Mouse (Mus musculus): Measurements from ENCODE around the gene Ctu2.
A peak's percentile ranks its signal among the peaks of the same experiment; 100 is the strongest.

Gene Ctu2

DNA sequence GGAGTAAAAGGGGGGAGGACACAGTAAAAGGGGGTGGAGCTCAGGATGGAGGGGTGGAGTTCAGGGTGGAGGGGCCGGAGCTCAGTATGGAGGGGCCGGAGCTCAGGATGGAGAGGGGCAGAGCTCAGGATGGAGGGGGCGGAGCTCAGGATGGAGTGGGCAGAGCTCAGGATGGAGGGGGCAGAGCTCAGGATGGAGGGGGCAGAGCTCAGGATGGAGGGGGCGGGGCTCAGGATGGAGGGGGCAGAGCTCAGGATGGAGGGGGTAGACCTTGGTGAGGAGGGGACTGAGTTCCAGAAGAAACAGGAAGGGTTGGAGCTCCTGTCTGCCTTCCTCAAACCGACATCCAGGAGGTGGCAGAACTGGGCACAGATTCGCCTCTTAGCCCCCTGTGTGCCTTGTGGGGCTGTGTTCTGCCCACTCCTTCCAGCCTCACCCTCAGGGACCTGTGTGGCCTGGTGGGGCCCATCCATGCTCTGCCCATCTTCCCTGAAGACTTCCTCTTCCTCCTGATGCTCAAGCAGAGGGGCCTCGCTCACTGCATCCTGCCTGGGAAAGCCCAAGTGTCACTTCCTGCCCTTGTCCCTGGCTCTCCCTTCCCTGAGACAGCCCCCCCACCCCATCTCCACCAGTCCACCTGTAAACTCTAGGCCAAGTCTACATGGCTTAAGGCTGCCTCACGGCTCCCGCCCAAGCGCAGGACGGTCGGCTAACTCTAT is 21.2 kb downstream of the Ctu2 start:
- peak; percentile 64 for DNase-seq

DNA sequence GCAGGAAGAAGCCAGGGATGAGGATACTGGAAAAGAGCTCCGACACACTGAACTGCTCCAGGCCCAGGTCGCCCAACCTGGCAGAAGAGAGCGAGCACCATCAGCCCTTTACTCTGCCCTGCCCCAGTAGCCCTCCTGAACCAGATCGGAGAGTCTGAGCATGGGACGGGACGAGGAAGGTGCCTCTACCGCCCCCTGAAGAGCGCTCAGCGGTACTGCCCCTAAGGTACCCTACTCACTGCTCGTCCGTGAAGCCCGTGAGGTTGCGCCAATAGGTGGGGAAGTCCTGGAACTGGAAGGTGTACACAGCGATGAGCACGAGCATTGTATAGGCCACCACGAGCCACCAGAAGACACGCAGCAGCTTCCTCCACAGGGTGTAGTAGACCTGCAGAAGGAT is 22.0 kb downstream of the Ctu2 start:
- DNase-seq: no peak

DNA sequence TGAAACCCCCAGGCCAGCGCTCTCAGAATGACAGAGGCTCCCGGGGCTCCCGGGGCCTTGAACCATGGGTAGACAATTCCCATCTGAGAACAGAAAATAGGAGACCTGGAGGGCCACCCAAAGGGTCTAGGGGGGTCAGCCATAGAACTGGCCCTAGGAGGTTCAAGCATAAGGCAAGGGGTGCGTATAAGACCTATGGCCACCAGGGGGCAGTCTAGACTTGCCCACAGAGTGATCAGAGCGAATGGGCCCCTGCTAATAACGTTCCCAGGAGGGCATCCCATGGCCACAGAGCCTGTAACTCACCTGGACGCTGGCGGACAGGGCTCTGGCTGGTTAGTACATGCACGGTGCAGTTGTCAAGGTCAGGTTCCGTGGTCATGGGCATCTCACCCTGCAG is 24.9 kb downstream of the Ctu2 start:
- DNase-seq: peak; percentile 86

DNA sequence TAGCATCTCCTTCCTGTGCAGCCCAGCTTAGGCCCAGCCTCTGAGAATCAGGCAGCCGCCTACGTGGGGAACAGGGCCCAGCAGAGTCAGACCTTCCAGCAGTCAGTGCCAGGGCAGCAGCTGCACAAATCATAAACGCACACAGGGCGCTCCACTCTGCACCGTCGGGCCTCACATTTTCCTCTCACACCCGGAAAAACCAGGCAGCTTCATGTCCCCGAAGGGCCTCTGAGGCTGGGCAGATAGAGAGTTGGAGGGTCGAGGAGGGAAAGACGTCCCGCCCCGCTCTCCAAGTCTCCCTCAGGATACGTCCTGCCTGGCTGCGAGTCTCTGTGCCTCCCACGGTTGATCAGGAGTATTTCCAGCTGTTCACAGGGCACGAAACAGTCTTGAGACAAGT is 35.6 kb downstream of the Ctu2 start:
- peak; percentile 75 for DNase-seq

DNA sequence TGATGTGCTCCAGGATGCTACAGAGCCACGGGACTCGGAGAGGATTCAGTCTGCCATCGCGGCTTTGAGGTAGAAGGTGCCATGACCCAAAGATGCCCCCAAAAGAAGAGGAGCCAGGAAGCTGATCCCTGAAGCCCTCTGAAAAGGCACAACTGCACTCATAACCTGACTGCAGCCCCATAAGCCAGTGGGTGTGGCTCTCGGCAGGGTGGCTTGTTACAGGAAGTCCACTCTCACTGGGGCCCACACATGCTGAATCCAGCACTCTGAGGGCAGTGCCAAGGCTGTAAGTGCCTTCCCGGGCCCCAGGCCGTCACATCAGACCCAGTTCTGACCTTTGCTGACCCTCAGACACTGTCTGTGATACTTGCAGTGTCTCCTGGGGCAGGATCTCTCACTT is 36.4 kb downstream of the Ctu2 start:
- DNase-seq: peak; percentile 24

DNA sequence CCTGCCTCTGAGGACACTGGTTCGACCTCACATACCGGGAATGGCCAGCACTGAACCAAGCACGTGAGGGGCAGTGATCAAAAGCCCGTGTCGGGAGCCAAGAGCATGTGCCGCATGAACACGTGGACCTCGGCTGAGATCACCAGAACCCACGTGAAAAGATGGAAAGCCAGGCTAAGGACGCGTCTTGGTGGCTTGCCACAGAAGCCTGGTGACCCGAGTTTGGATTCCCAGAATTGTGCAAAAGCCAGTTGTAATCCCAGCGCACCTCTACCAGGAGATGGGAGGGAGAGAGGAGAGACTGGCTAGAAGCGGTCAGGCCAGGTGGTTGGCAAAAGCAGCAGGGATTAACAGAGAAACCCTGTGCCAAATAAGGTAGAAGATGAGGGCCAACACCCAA is 39.8 kb downstream of the Ctu2 start:
- DNase-seq: no peak

DNA sequence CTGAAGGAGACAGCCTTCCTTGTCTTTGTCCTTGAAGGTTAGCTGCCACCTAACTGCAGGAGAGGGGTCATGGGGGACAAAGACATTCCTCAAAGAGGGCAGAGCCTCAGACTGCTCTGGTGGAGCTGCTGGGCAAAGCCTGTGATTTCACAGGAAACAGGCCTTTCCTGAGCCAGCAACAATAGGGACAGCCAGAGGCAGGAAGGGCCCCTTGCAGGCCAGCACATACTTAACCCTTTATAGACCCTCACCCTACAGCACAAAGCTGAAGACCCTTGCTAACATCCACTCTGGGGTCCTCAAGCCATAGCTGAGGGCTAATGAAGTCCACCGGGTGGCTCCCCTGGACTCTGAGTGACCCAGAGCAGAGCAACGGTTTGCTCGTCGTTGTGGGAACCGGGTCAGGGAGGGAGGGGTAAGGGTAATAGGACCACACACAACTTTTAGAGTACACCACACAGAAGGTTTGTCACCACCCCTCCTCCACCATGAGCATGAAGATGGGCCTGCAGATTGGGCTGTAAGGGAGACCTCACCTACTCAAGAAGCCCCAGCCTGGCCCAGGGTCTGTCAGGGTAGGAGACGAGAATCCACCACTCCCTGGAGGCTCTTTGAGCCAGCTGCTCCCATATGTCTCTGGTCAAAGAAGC is 41.7 kb downstream of the Ctu2 start:
- peak; percentile 80 for DNase-seq

DNA sequence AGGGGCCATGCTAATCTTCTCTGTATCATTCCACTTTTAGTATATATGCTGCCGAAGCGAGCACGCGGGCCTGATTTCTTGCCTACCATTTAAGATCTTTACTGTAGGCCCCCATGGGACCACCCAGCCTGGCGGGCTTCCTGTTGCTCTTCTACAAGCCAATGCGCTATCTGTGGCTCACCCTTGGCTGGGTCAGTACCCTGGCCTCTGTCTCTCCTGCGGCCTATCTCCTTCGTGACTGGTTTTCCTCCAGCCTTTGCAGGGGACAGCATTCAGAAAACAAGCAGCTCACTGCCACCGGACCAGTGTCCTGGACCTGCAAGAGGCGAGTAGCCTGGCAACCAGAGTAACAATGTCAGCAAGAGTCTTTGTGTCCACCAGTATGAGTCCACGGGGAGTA is 44.7 kb downstream of the Ctu2 start:
- peak; percentile 25 for DNase-seq

DNA sequence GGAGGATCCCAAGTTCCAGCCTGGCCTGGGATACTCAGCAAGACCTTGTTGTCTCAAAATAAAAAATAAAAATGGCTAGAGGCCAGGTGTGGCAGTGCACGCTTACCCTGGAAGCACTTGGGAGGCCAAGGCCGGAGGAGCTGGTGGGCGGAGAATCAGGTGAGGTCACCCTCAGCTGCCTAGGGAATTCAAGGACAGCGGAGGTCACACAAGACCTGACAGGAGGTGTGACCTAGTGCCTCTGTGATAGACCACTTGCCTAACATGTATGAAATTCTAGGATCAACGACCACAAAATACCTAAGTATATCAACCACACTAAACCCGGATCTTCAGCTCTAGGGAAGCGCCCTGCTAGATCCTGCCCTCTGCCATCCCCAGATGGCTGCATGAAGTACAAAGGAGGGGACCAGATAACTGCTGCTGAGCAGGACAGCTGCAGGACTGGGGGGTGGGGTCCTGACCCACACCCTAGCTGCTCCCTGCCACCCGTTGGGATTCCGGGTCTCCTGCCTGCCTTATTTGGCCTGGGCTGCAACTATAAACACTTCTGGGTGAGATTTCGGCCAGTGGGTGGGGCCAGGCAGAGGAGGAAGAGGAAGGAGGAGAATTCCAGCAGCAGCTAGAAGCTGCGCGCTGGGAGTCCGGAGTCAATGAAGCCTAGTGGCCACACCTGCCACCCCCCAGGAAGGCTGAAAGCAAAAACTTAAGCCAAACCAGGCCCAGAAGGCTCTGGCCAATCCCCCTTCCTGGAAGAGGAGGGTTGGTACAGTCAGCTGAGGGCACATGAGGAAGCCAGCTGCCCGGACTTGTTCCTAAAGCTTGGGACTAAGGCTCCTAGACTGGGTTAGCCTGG is 47.1 kb downstream of the Ctu2 start:
- peak; percentile 89 for DNase-seq

DNA sequence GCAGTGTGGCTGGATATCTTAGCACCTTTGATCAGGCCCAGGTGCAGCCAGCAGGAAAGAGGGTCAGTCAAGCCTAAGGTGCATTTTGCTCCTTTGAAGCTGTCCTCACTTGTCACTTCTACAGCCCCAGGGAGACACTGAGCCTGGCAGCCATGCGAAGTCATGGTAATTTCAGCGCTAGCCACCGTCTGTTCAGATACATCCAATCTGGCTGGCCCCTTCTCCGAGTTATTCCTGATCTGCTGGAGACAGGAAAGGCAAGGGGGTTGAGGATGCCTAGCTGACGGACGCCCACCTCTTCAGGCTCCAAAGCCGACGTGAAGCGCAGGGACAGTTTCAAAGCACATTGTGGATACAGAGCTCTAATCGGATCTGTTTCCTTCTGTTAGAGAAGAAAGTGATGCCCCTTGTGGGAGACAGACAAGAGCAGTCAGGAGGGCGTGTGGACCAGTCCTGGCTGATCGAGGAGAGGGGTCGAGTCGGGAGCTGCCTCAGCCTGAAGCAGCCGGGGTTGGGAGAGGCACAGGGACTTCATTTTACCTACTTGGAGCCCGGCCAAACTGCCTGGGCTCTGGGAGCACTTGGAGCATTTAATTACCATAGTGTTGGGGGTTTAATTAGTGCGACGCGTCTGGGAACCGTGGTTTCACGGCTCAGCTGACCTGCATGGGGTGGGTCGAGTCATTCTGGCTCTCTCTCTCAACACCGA is 47.9 kb downstream of the Ctu2 start:
- no peak for DNase-seq

DNA sequence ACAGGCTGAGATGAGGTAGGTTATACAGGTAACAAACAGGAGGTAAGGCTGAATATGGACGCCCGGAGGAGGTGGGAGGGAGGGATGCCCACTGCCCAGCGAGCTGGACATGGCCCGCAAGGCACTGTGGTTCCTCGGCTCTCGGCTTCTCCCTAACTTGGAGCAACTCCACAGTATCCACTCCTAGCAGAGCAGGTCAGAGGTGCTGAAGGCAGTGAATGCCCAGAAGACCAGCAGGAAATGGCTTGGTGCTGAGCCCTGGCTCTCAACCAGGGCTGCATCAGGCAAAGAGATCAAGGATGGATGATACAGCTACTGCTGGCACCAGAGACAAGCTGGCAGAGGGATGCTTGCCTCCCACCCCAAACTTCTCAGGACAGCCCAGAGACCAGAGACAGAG is 48.6 kb downstream of the Ctu2 start:
- DNase-seq: peak; percentile 30

DNA sequence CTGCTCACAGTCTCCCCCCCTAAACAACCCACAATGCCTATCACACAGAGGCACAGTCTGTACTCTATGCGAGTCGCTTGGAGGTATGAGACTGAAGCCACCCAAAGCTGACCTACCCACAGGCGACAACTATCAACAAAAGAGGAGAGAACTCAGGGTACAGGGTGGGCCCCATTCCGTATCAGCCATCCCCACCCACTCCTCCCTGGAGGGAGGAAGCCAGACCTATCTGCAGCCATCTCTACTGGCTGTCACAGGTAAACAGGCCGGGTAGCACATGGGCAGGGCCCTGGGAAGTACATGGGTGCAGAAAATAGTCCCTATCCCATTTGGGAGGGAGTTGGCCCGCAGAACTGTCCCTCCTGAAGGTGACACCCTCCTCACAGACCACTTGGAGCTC is 49.1 kb downstream of the Ctu2 start:
- DNase-seq: no peak

DNA sequence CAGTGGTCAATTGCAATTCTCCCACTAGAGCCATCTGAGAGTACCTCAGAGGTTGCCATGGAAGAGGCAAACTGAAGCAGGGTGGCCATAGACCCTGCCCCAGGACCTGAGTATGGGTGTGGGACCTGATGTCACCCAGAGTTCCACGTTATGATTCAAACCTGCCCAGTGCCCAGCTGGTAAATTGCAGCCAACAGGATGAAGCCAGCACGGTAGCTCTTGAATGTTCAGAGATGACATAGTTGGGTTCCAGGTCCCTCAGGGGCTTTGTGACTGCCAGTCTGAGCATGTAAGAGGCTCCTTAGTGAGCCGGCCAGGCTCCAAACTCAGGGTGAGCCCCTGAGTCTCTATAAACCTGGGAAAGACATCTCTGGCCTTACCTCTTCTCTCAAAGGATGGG is 50.1 kb downstream of the Ctu2 start:
- DNase-seq: peak; percentile 27

DNA sequence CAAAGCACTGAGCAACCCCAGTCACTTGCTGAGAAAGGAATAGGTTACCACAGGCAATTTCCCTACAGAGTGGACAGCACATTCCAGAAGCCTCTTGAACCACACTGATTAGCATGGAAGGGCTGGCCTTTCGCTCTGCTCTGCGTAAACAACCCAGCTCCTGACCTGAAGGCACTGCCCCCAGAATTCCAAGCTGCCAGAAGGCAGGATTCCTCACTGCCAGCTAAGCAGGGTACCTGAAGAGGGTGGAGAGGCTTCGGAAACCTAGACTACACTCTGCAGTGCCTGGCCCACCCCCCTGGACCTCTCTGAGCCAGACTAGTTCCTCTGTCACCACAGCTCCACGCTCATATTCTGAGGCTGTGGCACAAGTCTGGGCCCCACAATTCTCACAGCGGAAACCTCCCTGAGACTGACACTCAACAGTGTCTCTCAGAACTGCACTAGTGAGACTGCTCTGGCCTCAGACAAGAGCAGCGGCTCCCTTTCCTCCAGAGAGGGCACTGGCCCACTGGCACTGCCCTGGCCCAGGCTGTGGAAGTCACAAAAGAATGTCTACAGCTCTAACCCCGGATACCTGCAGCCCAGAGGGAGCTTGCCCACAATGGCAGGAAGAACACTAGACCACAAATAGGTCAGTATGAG is 50.7 kb downstream of the Ctu2 start:
- peak; percentile 66 for DNase-seq

DNA sequence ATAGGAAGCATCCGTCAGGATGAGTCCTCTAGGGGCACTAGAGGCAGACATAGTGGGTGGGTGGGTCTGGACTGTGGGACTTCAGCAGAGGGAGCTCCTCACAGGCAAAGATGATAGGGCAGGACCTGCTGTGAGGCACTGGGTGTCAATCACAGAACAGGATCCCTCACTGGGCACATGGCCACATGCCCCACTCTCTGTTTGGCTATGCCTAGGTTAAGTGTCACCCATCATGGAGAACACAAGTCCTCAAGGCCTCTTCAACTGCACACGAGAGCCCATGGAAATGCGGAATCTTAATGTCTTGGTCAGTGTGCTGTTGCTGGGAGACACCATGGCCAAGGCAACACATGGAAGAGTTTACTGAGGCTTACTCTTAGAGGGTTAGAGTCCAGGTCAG is 52.0 kb downstream of the Ctu2 start:
- DNase-seq: no peak

DNA sequence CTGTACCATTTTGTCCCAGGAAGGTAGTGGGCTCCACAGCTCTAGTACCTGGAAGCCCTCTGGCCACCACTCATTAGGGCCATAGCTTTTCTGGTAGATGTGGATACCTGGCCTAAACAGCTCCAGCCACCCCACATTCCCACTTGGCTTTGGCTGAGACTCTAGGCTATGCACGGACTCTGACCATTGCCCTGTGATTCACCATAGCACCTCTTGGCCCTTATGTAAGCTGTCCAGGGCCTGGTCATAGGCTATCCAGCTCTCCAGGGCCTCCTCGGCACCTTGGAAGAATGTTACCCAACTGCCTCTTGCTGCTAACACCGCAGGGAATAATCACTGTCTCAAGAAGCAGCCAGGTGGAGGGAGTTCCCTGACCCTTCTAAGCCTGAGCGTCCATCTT is 53.2 kb downstream of the Ctu2 start:
- no peak for DNase-seq

DNA sequence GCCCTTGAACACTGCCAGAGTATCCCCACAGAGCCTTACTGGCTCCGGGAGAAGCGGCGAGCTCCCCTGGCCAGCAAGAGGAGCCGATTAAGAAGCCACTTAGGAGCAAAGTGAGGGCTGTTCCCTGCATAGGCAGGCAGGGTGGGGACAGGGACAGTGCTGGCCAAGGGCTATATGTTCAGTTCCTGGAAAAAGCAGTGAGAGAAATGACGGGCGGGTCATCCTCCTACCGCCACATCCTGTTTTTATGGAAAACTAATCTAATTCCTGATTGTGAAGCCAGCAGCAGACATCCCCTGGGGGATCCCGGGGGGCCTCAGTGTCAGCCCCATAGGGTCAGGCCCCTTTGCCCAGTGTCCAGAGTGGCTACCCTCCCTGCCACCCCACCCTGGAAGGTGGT is 55.4 kb downstream of the Ctu2 start:
- DNase-seq: no peak

Measured in lung, postnatal 10 days (tissue).